Mouse (Mus musculus) hindbrain, embryonic 12.5 days (tissue): ENCODE measurements around the gene Prrxl1. TPM values are rescaled to one million over a fixed set of nuclear protein-coding genes. Genes with fewer than 3 reads are reported as not detected.

Experiments used
- ATAC-seq: fragments of 200-750 bp; cut with Nextera tagmentation; 2 replicates; pipeline ENCODE4 v1.8.0; 2017; ENCODE audit warnings: moderate TSS enrichment; ENCODE audit not compliant: low FRiP score
- H3K27ac ChIP-seq: fragments of 300-500 bp; sonication (generic); 2 replicates; pipeline ENCODE4 v1.5.1; 2016; ENCODE audit warnings: mild to moderate bottlenecking
- H3K27me3 ChIP-seq: fragments of 300-500 bp; sonication (generic); 2 replicates; pipeline ENCODE4 v1.6.1; 2016; ENCODE audit warnings: mild to moderate bottlenecking
- H3K36me3 ChIP-seq: fragments of 300-500 bp; sonication (generic); 2 replicates; pipeline ENCODE4 v1.6.1; 2016; ENCODE audit warnings: mild to moderate bottlenecking
- H3K4me1 ChIP-seq: fragments of 300-500 bp; sonication (generic); 2 replicates; pipeline ENCODE4 v1.6.1; 2016
- H3K4me2 ChIP-seq: fragments of 300-500 bp; sonication (generic); replicated peaks from 2 replicates; pipeline ENCODE4 v1.6.1; 2016; ENCODE audit warnings: mild to moderate bottlenecking
- H3K4me3 ChIP-seq: fragments of 300-500 bp; sonication (generic); 2 replicates; pipeline ENCODE4 v1.5.1; 2016; ENCODE audit warnings: mild to moderate bottlenecking
- H3K9ac ChIP-seq: fragments of 300-500 bp; sonication (generic); 2 replicates; pipeline ENCODE4 v1.6.1; 2016; ENCODE audit warnings: mild to moderate bottlenecking, moderate library complexity
- H3K9me3 ChIP-seq: fragments of 300-500 bp; sonication (generic); replicated peaks from 2 replicates; pipeline ENCODE4 v1.6.1; 2016; ENCODE audit warnings: mild to moderate bottlenecking
- WGBS: fragments of 180-500 bp; shearing (Covaris S2); methylation state at CpG from one replicate; pipeline ENCODE4 v1.1.7; 2016; 5-methylcytosine and 5-hydroxymethylcytosine counted together
- polyA plus RNA-seq: library from polyadenylated mRNA; unstranded; fragments of >200 nt; fragmentation: Nextera tagmentation; extraction: Ambion mirVana; gene quantifications from 2 replicates; pipeline ENCODE4 v1.2.1, GENCODE M21; 2016

Prrxl1 gene
- polyA plus RNA-seq, 1 experiment from 2014 or later = 19.0 TPM

DNA sequence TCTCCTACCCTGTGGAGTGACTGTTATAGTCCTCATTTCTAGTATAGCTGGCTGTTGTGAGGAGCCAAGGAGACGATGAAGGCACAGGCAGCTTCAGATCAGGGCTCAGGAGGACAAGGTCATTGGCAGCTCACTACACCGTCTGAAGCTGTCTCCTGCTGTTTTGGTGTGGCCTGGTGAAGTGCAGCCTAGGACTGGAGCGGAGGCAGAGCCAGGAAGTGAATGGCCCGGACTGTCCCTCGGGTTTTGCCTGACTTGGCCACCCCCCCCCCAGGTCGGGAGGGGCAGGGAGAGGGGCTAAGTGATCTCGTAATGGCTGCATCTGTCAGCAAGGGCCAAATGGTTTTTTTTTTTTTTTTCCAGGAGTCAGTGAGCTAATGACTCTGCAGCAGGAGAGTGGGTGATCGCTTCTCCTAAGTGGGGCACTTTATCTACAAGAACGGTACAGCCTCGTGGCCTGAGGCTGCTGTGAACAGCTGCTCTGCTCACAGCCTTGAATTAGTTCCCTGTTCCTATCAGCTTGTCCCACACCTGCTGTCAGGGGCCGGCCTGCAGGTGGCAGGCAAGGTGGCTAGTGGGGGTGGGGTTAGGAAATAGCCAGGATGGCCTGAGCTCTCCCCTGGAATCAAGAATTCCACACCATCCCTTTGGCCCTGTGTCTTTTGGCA is 34.9 kb downstream of the Prrxl1 start:
- ATAC-seq = peak; percentile 58
- no peak overlapping the region for H3K27ac ChIP-seq

DNA sequence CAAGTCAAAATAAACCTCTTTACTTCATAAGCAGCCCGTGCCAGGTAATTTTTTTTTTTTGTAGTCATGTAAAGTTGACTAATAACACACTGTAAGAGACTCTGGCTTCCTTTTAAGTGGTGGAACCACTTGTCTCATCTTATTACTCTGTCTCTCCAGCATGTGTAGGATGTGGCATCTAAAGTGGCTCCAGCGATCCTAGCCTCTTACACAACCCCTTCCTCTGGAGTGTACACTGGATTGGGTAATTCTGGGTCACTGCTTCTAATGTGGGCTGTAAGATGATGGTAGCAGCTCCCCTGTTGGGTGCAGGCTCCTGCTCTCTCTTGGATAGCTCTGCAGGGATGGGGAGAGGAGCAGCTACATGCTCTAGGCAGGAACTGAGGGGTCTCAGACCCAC is 39.3 kb downstream of the Prrxl1 start:
- Histone ChIP-seq H3K27me3 (no peaks in the 10 kb centered on the region), H3K9ac (no peak overlapping the region)
- 84% methylated on average over 2 of the region's 2 CpGs for WGBS

More for the DNA sequence above, 34.9 kb downstream of the Prrxl1 start:
- H3K36me3 ChIP-seq = no peaks in the 10 kb centered on the region
- no peak overlapping the region for H3K9ac ChIP-seq
- H3K27me3 ChIP-seq = no peaks in the 10 kb centered on the region
- H3K4me1 ChIP-seq = no peaks in the 10 kb centered on the region
- WGBS = 31% methylated on average over 11 of the region's 11 CpGs
- no peak overlapping the region for H3K4me3 ChIP-seq
- H3K9me3 ChIP-seq = no peaks in the 10 kb centered on the region
- no peak overlapping the region for H3K4me2 ChIP-seq

DNA sequence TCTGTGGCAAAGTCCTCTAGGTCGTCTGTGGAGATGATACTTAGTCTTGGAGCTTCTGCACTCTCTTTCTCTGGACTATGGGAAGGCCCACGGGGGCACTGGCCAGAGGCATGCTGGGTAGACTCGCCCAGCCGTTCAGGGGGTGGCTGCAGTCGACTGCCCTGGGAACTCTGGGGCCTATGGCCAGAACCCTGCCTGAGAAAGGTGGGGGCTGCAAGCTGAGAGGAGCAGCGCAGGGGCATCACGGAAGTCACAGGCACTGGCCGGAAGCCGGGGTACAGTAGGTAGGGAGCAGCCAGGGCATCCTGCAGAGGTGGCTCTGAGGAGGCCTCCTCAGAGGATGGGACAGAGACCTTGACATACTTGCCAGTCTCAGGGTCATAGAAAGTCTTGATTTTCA is 60.6 kb downstream of the Prrxl1 start:
- Histone ChIP-seq H3K4me1 (no peaks in the 10 kb centered on the region), H3K9me3 (no peaks in the 10 kb centered on the region), H3K36me3 (no peaks in the 10 kb centered on the region), H3K27ac (no peak overlapping the region), H3K4me2 (no peak overlapping the region), H3K27me3 (no peaks in the 10 kb centered on the region), H3K9ac (no peak overlapping the region), H3K4me3 (no peak overlapping the region)
- ATAC-seq = no peak
- WGBS = 77% methylated on average over 9 of the region's 9 CpGs

More for the DNA sequence above, 39.3 kb downstream of the Prrxl1 start:
- Histone ChIP-seq H3K27ac (no peak overlapping the region), H3K4me3 (no peak overlapping the region), H3K36me3 (no peaks in the 10 kb centered on the region), H3K4me1 (no peaks in the 10 kb centered on the region), H3K9me3 (no peaks in the 10 kb centered on the region), H3K4me2 (no peak overlapping the region)
- no peak for ATAC-seq

- ATAC-seq = no peak
- no peaks in the 10 kb centered on the region for H3K36me3 ChIP-seq
- 85% methylated on average over 6 of the region's 6 CpGs for WGBS
Measured at GRCm38 (mm10) chr14:32663099-32663498, 63.9 kb downstream of the Prrxl1 start.

DNA sequence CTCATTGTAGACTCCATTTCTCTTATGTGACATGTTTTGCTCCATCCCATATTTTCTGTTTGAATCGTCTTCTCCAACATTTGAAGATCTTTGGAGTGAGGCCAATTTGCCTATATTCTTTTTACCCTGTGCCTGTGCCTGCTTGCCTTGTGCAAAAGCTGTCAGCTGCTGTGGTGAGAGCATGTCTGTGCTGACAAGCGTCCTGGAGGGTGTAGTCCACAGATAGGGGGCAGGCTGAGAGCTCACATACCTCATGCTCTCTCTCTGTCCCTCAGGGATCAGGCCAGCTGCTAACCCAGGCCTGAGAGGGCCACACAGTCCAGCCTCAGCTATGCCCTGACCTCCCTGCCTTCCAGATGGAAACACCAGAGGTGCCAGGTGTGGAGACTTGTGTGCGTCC is 74.0 kb downstream of the Prrxl1 start:
- no peak for ATAC-seq
- no peaks in the 10 kb centered on the region for H3K9me3 ChIP-seq
- WGBS = 51% methylated on average over 3 of the region's 3 CpGs

More at GRCm38 (mm10) chr14:32663099-32663498, 63.9 kb downstream of the Prrxl1 start:
- H3K27ac ChIP-seq = no peak overlapping the region
- H3K4me3 ChIP-seq = no peak overlapping the region
- no peaks in the 10 kb centered on the region for H3K4me1 ChIP-seq
- H3K9me3 ChIP-seq = no peaks in the 10 kb centered on the region
- no peaks in the 10 kb centered on the region for H3K27me3 ChIP-seq
- no peak overlapping the region for H3K4me2 ChIP-seq
- no peak overlapping the region for H3K9ac ChIP-seq

DNA sequence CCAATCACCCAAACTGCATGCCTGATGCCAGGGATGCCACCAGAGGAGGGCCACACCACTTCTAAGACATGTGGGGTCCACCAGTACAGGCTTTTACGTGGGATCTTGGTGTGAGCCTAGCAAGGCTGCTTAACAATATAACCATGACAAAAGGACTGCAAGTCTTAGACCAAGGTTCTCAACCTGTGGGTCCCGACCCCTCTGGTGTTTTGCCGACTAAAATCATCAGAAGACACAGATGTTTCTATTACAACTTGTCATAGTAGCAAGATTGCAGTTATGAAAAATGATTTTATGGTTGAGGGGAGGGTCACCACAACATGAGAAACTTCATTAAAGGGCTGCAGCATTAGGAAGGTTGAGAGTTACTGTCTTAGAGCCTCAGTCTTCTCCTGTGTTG is 79.4 kb downstream of the Prrxl1 start:
- no peak for ATAC-seq
- peaks cover 5% of the 10 kb centered on the region; the same call in 1 of the 2 replicates for H3K4me1 ChIP-seq
- H3K27me3 ChIP-seq = no peaks in the 10 kb centered on the region
- H3K4me2 ChIP-seq = no peak overlapping the region
- no peak overlapping the region for H3K27ac ChIP-seq
- no peak overlapping the region for H3K4me3 ChIP-seq
- 71% methylated on average over 3 of the region's 3 CpGs for WGBS
- no peaks in the 10 kb centered on the region for H3K9me3 ChIP-seq
- H3K9ac ChIP-seq = no peak overlapping the region
- no peaks in the 10 kb centered on the region for H3K36me3 ChIP-seq

More for the DNA sequence above, 74.0 kb downstream of the Prrxl1 start:
- H3K36me3 ChIP-seq = no peaks in the 10 kb centered on the region
- H3K4me3 ChIP-seq = no peak overlapping the region
- H3K27ac ChIP-seq = no peak overlapping the region
- H3K27me3 ChIP-seq = no peaks in the 10 kb centered on the region; the same call in 1 of the 2 replicates
- H3K4me2 ChIP-seq = no peak overlapping the region
- no peak overlapping the region for H3K9ac ChIP-seq
- no peaks in the 10 kb centered on the region for H3K4me1 ChIP-seq

GRCm38 (mm10) chr14:32681603-32682002 is 82.4 kb downstream of the Prrxl1 start:
- peaks cover 14% of the 10 kb centered on the region for H3K4me1 ChIP-seq
- H3K4me3 ChIP-seq = no peak overlapping the region
- no peak overlapping the region for H3K27ac ChIP-seq
- H3K9ac ChIP-seq = no peak overlapping the region
- no peaks in the 10 kb centered on the region for H3K27me3 ChIP-seq
- no peaks in the 10 kb centered on the region for H3K36me3 ChIP-seq
- WGBS = 58% methylated on average over 3 of the region's 3 CpGs
- H3K9me3 ChIP-seq = no peaks in the 10 kb centered on the region
- no peak overlapping the region for H3K4me2 ChIP-seq
- no peak for ATAC-seq

DNA sequence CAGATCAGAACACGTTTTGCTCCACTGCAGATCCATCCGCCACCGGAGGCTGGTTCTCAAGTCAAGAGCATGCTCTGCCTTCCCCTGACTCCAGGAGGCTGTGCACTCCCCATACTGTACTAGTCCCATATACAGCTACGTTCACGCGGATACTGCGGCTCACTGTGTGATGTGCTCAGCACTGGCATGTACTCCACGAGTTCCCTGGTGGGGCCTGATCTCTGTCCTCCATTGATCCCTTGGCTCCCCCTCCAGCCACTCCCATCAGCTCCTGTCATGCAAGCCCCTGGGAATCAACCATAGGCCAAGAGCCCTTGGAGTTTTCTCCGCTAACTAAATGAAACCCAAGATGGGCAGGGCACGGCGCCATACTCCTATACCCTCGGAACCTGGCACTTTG is 83.3 kb downstream of the Prrxl1 start:
- Histone ChIP-seq H3K27ac (no peak overlapping the region), H3K4me3 (no peak overlapping the region), H3K9me3 (no peaks in the 10 kb centered on the region), H3K27me3 (no peaks in the 10 kb centered on the region), H3K4me2 (no peak overlapping the region), H3K4me1 (peaks cover 14% of the 10 kb centered on the region), H3K36me3 (no peaks in the 10 kb centered on the region), H3K9ac (no peak overlapping the region)
- no peak for ATAC-seq
- WGBS = 91% methylated on average over 12 of the region's 12 CpGs

- ATAC-seq = no peak
- WGBS = 55% methylated on average over 19 of the region's 19 CpGs
- Histone ChIP-seq H3K4me3 (no peak overlapping the region), H3K27me3 (no peaks in the 10 kb centered on the region), H3K9me3 (no peaks in the 10 kb centered on the region), H3K9ac (no peak overlapping the region), H3K27ac (no peak overlapping the region), H3K4me2 (no peak overlapping the region), H3K4me1 (peaks cover 14% of the 10 kb centered on the region), H3K36me3 (no peaks in the 10 kb centered on the region)
Measured at GRCm38 (mm10) chr14:32683251-32683838, 84.1 kb downstream of the Prrxl1 start.

GRCm38 (mm10) chr14:32683982-32684734 is 85.0 kb downstream of the Prrxl1 start:
- no peaks in the 10 kb centered on the region for H3K36me3 ChIP-seq
- H3K27me3 ChIP-seq = no peaks in the 10 kb centered on the region
- WGBS = 55% methylated on average over 19 of the region's 19 CpGs
- ATAC-seq = peak; percentile 61
- H3K4me1 ChIP-seq = peaks cover 14% of the 10 kb centered on the region
- H3K4me3 ChIP-seq = no peak overlapping the region
- no peaks in the 10 kb centered on the region for H3K9me3 ChIP-seq
- no peak overlapping the region for H3K9ac ChIP-seq
- no peak overlapping the region for H3K4me2 ChIP-seq
- no peak overlapping the region for H3K27ac ChIP-seq

GRCm38 (mm10) chr14:32684735-32685105 is 85.5 kb downstream of the Prrxl1 start:
- Histone ChIP-seq H3K9ac (no peak overlapping the region), H3K27me3 (no peaks in the 10 kb centered on the region), H3K36me3 (no peaks in the 10 kb centered on the region), H3K4me3 (no peak overlapping the region), H3K27ac (no peak overlapping the region), H3K4me2 (no peak overlapping the region), H3K9me3 (no peaks in the 10 kb centered on the region), H3K4me1 (peaks cover 14% of the 10 kb centered on the region)
- WGBS = 82% methylated on average over 19 of the region's 19 CpGs
- no peak for ATAC-seq

DNA sequence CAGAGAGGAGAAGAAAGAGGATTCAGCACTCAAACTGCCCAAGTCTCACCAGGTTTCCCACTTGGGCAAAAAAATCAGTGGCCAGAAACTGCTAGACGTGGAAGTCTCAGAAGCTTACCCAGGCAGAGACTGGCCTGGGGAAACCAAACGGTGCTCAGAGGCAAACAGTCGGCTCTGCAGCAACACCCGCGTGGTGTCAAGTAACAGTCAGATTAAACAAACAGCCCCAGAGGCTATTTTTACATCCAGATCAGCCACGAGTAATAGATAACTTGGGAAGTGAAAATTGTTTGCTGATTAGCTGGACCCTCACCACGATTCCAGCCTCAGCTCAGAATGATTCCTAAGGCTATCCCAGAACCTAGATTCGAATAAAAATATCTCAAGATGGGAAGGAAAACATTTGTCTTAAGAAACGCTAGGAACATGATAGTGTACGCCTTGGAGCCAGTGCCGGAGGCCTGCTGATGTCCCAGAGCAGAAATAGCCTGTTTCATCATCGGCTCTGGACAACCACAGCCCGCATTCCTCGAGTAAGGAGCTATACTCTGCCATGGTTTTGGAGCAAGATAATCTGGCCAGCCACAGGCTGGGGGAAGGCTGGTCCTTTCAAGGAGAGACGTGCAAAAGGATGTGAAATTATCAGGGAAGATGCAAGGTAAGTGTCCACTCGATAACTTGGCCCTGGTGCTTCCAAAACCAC is 86.1 kb downstream of the Prrxl1 start, which contains the start of gene 3425401B19Rik:
3425401B19Rik (minus strand) TSS at position 170 of the 703 bp plus-strand sequence.
- Histone ChIP-seq H3K27me3 (no peaks in the 10 kb centered on the region), H3K9me3 (no peaks in the 10 kb centered on the region), H3K9ac (no peak within 1 kb of the TSS), H3K4me3 (no peak within 1 kb of the TSS), H3K4me2 (no peak within 1 kb of the TSS), H3K4me1 (peaks cover 14% of the 10 kb centered on the region), H3K36me3 (no peaks in the 10 kb centered on the region), H3K27ac (no peak within 1 kb of the TSS)
- ATAC-seq = no peak
- WGBS = 64% methylated on average over 16 of the region's 16 CpGs
